Mouse (Mus musculus) erythroblast, adult 5-6 weeks (primary cell): ENCODE data around the gene Katnal1. TPM values are rescaled to one million over a fixed set of nuclear protein-coding genes. Genes with fewer than 3 reads are reported as not detected.

ENCODE experiments used
- ATAC-seq: replicated peaks from 2 replicates; pipeline ENCODE4 v1.8.0; 2016; ENCODE audit warnings: moderate number of reproducible peaks, mild to moderate bottlenecking, moderate TSS enrichment, inconsistent platforms; ENCODE audit not compliant: poor library complexity, low FRiP score, severe bottlenecking
- total RNA-seq, 2 experiments: library from RNA; stranded (forward) in 1 of 2; stranded (reverse) in 1 of 2; fragments of 150-400 nt in 1 of 2; fragments of 200-764, 138-1000 nt in 1 of 2; gene quantifications; 2 replicates each; pipeline versions ENCODE4 v1.2.3 to v1.2.4; 2015 to 2017; ENCODE audit warnings: low replicate concordance in 2 of 2

The Katnal1 gene
- total RNA-seq (2015; ENCODE audit: low replicate concordance): 4.0 and 4.6 TPM in 2 replicates
- 9.1 and 10.4 TPM in 2 replicates for total RNA-seq (2017; ENCODE audit: low replicate concordance)

DNA sequence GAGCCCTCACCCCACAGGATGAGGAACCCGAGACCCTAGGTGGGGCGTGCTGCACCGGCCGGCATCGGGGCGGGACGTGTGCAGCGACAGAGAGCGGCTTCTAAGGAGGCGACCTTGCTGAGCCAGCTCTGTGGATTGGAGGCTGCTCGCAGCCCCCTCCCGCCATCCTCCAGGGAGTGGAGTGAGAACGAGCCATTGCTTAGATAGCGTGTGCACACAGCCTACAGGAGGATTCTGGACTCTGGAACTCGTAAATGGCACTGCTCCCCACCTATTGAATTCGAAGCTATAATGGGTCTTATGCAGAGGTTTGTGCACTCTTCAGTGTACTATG lies at the start of gene Katnal1:
TSS of gene Katnal1 (minus strand) at position 205 of the 334 bp plus-strand sequence.
- ATAC-seq: peak; percentile 59

DNA sequence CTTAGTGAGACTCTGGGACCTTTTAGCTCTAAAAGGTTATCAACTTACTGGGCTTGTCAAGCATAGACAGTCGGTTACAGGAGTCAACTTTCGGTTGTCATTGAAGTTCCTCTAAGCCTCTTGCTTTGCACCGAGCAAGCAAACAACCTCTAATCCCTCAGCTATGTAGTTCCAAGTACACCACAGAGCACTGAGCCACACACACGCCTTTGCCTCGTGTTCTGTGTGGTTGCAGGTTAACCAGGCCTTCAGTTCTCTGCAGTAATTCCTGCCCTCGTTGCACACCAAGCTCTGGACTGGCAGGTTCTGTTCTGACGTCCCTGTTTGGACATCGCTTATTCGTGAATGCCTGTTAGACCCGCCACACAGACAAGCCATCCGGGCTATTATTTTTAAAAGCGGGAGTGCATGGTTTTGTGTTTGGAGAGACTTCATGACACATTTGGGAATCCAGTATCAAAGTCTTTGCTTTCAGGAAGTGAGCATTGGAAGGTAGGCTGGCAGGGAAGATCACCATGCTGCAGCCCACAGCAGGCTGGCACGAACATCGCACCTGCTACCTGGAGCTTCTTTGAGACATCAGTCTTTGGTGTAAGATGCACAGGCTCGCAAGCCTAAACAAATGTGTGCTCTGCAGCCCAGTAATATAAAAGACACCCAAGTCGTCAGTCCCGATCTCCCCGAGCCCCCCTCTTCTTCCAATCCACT lies 49.5 kb upstream of the Katnal1 start:
- no peak for ATAC-seq

DNA sequence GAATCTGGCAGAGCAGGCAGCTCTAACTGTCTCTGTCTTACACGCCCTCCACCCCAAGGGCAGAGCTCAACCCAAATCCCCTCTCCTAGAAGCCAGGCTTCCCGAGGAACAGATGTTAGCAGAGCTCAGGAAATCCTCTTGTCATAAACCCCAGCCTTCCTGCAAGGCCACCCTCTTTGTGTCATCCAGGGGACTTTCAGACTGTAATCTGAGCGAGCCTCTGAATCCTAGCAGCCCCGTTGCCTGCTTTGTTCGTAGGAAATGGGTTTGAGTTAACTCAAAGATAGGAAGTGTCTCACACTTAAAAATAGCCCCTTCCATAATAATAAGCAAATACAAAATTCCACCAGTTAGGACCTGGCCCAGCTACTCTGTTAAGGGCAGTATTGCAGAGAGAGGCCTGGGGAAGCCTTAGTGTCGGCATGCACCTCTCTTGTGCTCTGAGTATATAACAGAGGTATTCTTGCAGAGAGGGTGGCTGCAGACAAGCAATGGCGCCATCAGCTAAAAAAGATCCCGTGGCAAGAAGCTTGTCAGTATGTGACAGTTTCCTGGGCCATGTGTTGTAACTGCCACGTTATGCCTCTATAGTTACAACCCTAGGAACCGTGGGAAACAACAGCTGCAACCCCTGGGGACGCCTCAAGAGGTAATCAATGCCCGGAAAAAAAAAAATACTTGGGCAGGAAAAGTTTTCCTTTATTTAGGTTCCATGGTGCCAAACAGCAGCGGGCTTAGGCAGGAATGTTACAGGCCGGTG lies 48.8 kb upstream of the Katnal1 start:
- no peak for ATAC-seq

DNA sequence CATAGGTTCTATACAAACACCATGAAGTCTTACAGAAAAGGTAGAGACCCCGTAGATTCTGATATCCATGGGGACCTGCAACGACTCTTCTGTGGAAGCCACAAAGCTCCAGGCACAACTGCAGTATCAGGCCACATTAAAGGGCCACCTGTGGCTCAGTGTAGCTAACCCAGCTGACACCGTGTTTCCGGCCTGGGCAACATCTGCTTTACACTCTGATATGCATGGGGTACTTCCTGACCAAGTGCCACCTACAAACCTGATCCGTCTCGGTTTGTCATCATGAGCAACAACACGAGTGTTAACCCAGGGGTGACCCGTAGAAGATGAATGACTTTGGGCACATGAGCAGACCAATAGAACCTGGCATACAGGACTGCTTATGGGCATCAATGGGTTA lies 47.8 kb upstream of the Katnal1 start:
- ATAC-seq: no peak

DNA sequence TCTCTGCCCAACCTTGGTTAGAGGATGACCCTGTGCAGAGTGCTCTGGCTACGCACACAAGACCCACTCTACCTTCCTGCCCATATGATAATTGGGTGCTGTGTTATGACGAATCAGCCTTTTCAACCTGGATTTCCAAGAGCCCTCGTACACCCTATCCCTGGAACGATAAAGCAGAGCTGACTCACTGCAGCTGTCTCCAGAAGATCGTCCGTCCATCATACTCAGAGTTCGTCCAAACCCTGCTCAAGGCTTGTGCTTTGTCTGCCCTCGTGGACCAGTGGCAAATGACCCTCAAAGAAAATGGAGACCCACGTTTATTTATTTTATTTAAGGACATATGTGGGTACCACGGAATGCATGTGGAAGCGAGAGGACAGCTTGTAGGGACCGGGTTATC lies 45.9 kb upstream of the Katnal1 start:
- no peak for ATAC-seq

DNA sequence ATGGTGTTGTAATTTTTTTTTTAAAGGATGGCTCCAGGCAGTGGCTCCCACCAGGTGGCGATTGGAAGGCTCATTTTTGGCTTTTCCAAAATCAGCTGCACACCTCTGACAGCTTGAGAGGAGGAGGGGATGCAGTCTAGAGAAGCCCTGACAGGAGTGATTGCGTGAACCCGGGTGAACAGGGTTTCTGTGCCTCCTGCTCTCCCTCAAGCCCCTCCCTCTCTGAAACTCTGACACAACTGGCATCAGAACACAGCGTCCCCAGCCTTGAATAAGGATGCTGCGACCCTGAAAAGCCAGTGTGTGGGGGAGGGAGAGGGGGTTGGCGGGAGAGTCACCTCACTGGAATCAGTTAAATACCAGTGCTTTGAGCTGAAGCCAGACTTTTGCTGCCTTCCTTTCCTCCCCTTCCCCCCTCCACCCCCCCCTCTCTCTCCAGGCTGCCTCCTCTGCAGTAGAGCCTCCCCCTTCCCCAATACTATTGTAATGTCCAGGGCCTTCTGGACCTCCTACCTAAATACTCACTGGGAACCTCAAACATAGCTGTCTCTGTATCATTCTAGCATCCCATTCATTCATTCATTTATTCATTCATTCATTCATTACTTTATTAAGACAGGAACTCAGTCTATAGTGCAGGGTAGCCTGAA lies 44.0 kb upstream of the Katnal1 start:
- no peak for ATAC-seq

DNA sequence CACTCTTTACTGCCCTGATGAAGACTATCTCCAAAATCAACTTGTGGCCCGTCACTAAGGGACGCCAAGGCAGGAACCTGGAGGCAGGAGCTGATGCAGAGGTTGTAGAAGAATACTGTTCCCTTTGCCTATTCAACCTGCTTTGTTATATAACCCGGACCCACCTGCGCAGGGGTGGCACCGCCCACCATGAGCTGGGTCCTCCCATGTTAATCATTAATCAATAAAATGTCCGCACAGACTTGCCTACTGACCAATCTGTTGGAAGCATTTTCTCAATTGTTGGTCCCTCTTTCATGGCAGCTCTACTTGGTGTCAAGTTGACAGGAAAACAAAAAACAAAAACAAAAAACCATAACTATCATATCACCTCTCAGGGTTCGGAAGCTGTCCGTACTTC lies 43.0 kb upstream of the Katnal1 start:
- no peak for ATAC-seq

DNA sequence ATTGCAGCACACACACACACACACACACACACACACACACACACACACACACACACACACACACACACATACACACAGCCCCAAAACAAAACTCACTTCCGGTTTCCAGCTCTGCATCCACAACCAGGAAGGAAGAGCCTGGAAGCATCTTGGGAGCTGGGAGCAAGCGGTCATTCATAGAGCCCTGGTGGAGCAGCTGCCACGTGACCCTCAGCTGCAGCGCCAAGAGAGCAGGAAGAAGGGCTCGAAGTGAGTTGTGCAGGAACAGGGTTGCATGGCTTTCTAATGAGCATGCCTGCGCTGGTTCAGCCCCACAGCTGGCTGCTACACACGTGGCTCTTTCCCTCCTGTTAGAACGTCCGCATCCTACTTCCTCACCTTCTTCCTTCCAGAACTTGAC lies 40.5 kb upstream of the Katnal1 start:
- ATAC-seq: no peak

DNA sequence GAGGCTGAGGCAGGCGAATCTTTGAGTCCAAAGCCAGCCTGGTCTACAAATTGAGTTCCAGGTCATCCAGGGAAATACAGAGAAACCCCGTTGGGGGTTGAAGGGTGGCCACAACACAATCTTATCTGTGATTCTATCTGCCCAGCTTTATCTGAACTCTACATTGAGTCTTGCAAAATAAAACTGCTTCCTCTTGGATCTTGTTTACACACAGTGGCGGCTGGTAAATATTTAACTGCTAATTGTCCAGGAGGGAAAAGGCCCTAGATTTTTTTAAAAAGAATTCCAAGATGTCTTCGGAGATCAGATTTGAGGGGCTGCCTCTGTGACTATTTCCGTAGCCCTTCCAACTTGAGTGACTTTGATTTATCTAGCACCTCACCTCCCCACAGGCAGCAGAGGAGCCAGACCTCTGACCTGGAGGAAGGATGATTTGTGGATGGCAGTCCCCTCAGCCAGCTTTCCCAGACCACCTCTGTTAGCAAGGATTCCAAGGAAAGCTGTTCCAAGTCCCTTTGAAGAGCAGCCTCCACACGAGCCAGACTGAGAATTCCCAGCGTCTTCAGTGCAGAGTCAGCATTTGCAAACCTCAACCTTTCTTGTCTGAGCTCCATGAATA lies 39.9 kb upstream of the Katnal1 start:
- ATAC-seq: no peak

DNA sequence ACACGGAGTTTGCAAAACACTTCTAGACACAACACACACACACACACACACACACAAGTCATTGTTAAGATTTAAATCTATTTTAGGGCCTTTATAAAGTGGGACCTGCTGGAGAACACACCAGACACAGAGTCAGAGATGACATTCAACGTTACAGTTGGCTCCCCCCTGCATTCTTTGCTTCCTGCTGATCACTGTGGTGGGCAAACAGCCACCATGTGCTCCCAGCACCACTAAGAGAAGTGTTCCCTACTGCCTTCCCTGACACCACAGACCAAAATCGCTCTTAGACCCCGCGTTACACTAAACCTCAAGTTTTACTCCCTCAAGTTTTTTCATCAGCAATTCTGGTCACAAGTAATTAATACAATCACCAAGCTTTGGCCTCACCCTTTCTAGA lies 39.1 kb upstream of the Katnal1 start:
- ATAC-seq: no peak

DNA sequence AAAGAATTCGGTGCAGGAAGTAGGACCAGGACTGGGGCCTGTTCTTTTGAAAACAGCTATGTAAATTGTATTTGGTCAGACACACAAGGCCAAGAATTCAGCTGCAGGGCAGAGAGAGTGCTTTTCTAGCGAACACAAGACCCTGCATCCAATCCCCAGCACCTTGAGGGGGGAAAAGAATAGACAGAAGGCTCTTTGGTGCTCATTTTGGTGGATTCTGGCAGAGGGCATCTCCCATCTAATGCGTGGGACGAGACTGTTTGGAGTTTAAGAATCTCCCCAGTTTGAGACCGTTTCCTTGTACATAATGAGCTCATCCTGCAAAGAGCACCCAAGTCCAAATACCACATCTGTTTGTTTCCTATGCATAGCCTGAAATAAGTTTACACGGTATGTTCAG lies 37.3 kb upstream of the Katnal1 start:
- no peak for ATAC-seq

DNA sequence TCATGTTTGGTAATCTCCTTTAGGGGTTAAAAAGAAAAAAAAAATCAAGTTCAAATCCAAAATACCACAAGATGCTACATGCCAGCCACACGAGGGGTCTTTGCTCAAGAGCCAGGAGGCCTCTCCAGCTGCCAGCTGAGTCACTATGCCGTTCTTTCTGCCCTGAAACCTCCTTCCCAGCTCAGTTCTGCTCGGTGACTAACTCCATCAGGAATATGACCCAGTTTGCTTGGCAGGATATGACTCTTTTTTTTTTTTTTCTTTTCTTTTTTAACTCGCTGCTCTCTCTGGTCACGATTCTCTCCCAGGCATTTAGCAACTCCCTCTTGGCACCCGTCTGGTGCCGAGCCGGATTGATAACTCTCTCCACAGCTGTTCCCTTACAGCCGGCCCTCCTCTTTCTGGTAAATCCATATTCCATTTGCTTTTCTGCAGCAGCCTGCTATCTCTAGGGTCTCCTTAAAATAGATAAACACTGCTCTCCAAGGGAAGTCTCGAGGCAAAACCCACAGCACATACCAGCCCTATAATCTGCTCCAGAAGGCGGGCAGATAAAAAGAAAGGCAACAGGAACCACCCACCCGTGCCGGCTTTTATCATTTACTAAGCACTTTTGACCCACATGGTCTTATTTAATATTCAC lies 36.7 kb upstream of the Katnal1 start:
- ATAC-seq: peak; percentile 73

DNA sequence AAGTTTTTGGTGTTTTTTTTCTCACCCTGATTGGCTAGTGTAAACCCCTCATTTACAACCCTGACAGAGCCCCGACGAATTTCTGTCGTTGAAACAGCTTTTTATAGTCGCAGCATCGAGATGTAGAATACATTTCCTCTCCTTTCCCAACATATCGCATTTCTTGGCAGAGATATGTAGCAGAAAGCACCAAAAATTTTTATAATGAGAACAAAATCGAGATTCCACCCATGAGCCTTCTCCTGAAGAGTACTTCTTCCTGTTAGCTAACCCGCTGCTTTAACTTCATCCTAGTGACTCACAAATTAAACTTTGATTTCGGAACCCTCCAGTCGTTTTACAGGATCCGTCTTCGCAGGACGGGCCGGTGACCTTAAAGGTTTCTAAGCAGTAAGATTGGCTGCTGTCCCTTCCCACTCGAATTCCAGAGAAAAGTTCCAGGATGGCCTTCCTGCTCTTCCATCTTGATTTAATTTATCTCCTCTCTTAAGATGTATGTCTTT lies 36.0 kb upstream of the Katnal1 start:
- no peak for ATAC-seq

DNA sequence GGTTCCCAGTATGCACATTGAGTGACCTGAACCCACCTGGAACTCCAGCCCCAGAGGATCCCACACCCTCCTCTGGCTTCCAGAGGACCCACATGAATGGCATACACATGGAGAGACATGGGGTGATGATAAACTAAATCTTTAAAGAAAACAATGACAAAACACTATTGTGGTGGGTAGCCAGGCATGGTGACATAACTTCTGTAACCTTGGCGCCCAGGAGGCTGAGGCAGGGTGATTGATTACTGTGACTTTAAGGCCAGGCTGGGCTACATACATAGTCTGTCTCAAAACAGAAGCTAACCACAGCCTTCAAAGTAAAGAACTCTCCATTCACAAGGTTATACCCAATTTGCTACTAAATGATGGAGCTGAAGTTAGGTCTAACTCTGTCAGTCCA lies 35.1 kb upstream of the Katnal1 start:
- no peak for ATAC-seq

DNA sequence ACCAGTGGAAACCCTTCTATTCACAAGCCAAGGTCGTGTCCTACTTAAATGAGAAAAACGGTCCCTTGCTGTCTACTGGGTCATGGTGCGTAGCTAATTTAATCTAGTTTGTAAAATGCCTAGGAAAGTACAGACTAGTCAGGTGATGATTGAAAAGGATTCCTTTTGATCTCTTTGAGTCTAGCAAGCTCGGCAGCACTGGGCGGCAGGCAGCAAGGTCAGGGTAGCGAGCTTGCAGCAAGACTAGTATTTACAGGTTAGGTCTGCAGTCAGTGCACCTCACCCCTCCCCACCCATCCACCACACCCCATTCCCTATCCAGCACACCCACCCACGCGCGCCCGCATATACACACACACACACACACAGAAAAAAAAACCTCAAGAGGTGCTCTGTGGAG lies 31.1 kb upstream of the Katnal1 start:
- no peak for ATAC-seq

DNA sequence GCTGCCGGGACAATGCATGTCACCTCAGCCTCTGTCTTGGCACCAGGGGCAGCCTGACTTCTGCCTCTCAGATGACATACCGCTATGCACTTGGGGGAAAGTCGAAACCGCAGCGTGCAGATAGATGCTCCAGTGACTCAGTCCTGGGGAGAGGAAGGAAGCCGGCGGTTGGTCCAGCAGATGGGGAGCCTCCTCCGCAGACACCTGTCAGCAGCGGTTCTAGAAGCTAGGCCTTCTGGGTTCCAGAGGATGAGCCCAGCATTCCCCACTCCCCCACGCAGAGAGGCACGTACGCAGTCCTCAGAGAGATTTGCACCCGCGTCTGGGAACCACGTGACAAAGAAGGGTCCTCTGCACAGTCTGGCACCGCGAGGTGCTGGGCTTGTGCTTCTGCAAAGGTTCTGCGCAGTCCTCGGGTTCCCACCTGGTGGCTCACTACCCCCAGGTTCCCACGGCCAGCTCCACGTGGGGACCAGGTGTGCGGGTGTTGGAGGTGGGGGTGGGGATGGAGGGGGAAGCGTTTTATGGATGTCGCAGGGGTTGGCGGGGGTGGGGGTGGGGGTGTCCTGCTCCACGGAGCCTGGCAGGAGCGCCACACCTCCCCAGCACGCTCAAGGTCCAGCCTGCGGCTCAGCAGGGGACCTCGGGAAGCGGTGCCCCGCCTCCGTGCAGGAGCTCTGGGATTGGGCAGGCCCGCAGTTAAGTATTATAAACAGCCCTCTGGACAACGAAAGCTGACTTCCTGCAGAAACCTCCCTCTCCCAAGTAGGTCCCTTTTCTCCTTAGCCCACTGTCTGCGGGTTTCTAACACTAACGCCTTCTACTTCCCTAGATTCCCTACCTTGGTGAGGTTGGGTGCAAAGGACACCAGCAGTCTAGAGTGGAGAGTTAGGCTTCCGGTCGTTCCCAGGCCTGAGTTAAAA lies 30.2 kb upstream of the Katnal1 start:
- peak; percentile 44 for ATAC-seq

DNA sequence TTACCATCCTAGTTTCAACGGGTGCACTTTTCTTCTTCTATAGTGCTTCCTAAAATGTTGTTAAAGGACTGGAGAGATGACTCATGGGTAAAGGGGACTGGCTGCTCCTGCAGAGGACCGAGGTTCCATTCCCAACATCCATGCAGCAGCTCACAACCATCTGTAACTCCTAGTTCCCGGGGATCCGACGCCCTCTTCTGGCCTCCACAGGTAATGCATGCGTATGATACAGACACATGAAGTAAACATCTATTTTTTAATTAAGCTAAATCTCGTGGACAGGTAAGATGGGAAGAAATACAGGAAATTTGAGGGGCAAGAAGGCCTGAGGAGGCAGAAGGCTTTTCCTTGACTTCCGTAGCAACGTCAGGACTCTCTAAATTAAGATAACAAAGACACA lies 29.2 kb upstream of the Katnal1 start:
- peak; percentile 45; the same call in 1 of the 2 replicates for ATAC-seq

DNA sequence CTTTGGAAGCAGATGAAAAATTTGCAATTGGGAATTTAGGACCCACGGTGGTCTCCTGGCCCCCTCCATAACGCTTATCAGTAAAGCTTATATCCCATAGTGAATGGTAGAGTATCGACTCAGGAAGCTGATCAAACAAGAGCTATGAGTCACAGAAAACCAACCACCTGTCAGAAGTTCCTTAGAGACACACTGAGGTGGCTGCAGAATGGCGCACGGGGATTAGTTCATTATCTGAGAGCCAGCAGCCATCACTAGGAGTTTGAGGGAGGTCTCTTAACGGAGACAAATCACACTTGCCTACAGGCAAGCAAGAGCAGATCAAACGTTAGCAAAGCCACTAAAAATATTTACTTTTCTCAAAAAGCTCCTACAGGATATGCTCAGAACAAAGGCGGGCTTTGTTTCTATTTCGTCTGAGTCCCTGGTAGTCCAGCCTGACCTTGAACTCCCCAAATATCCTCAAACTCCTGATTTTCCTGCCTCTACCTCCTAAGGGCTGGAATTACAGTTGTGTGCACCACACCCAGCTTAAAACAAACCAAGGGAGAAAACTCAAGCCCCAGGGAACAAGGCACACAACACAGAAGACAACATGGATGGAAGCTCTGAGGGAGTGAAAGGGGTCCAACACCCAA lies 27.9 kb upstream of the Katnal1 start:
- ATAC-seq: no peak
